Mouse (Mus musculus) lung, postnatal 0 days (tissue): ENCODE results near the gene Hoxa13.

Source experiments
- CTCF ChIP-seq: IDR thresholded peaks from 2 replicates; pipeline ENCODE4 v1.5.1; 2016; ENCODE audit warnings: antibody characterized with exemption, mild to moderate bottlenecking
- EP300 ChIP-seq: IDR thresholded peaks from 2 replicates; pipeline ENCODE4 v1.6.1; 2016; ENCODE audit warnings: antibody characterized with exemption, mild to moderate bottlenecking, control low read depth

GRCm38 (mm10) chr6:52241001-52241621, 19.6 kb downstream of the Hoxa13 start:
- TF ChIP-seq CTCF, result no peak
- no peak for TF ChIP-seq EP300
